Mouse (Mus musculus): ENCODE results near the gene Man2a1.

DNA sequence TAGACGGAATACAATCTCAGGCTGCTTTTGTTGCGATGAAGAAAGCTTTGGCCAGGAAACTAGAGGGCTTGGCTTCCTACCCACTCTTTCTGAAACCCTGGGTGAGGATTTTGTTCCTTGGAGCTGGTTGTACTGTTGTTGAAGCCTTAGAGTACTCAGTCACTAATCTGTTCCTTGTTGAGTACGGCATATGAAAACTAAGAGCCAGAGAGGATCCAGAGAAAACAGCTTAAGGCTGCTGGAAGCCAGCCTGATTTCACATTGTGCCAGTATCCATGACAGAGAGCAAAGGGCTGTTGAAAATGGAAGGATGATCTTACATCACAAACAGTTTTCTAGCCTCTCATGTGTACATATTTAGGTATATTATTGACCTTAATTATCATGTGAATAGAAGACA is 7.7 kb upstream of the Man2a1 start:
- TF ChIP-seq POLR2A (IDR thresholded peaks at IDR 0.05; ENCODE audit: extremely low read depth, insufficient read depth, low read length) (no peak), CTCF (IDR thresholded peaks at IDR 0.05; ENCODE audit: low read depth, low read length) (no peak)
